Mouse (Mus musculus) limb, embryonic 12.5 days (tissue): Measurements from ENCODE around the gene Cyp3a25. TPM values are rescaled to one million over a fixed set of nuclear protein-coding genes. Genes with fewer than 3 reads are reported as not detected.
"Not testable (repeated sequence)": the region's sequence is repeated elsewhere in the genome, so short reads cannot be mapped to it uniquely, and the experiment has no call there.

Source experiments
- ATAC-seq: fragments of 200-750 bp; cut with Nextera tagmentation; 2 replicates; pipeline ENCODE4 v1.8.0; 2017; ENCODE audit warnings: low read depth, moderate TSS enrichment; ENCODE audit not compliant: insufficient number of reproducible peaks, insufficient read depth, low FRiP score, low TSS enrichment
- H3K27ac ChIP-seq: fragments of 300-500 bp; sonication (generic); 2 replicates; pipeline ENCODE4 v1.5.1; 2016; ENCODE audit warnings: mild to moderate bottlenecking, moderate library complexity
- H3K27me3 ChIP-seq: fragments of 300-500 bp; sonication (generic); 2 replicates; pipeline ENCODE4 v1.6.1; 2016; ENCODE audit warnings: mild to moderate bottlenecking, moderate library complexity
- H3K36me3 ChIP-seq: fragments of 300-500 bp; sonication (generic); 2 replicates; pipeline ENCODE4 v1.6.1; 2016; ENCODE audit warnings: mild to moderate bottlenecking, moderate library complexity
- H3K4me1 ChIP-seq: fragments of 300-500 bp; sonication (generic); replicated peaks from 2 replicates; pipeline ENCODE4 v1.6.1; 2016
- H3K4me2 ChIP-seq: fragments of 300-500 bp; sonication (generic); 2 replicates; pipeline ENCODE4 v1.6.1; 2016; ENCODE audit warnings: mild to moderate bottlenecking, moderate library complexity
- H3K4me3 ChIP-seq: fragments of 300-500 bp; sonication (generic); replicated peaks from 2 replicates; pipeline ENCODE4 v1.5.1; 2016; ENCODE audit warnings: mild to moderate bottlenecking
- H3K9ac ChIP-seq: fragments of 300-500 bp; sonication (generic); replicated peaks from 2 replicates; pipeline ENCODE4 v1.6.1; 2016; ENCODE audit warnings: mild to moderate bottlenecking, moderate library complexity
- H3K9me3 ChIP-seq: fragments of 300-500 bp; sonication (generic); 2 replicates; pipeline ENCODE4 v1.6.1; 2016; ENCODE audit warnings: mild to moderate bottlenecking, moderate library complexity
- WGBS: fragments of 180-500 bp; shearing (Covaris S2); methylation state at CpG from one replicate; pipeline ENCODE4 v1.1.7; 2016; 5-methylcytosine and 5-hydroxymethylcytosine counted together
- polyA plus RNA-seq: library from polyadenylated mRNA; unstranded; fragments of >200 nt; fragmentation: Nextera tagmentation; extraction: Ambion mirVana; gene quantifications from 2 replicates; pipeline ENCODE4 v1.2.1, GENCODE M21; 2016

The Cyp3a25 gene
- polyA plus RNA-seq = not detected in 2 replicates

DNA sequence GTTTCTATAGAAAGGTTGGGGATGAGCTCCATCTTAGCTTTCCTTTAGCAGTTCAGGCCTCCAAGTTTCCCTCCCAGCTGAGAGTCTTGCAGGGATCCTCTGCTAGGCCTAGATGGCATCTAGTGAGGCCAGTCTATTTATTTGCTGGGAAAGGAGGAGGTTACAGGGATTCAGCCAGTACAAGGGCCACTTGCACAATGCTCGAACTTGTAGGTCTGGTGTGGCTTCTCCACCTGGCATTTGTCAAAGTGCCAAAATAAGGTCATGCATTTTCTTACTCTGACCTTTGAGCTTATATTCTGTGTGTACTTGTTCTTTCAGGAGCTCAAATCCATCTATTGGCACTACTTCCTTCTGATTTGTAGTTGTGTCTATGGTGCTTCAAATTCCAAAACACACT, at the start of gene Cyp3a25:
Gene Cyp3a25, minus strand, starts transcription at position 110 of the 400 bp plus-strand sequence.
- WGBS = 72% methylated on average over 1 of the region's 1 CpGs
- H3K9me3 ChIP-seq = peaks cover 49% of the 10 kb centered on the region

GRCm38 (mm10) chr5:146021136-146021535, 11.7 kb upstream of the Cyp3a25 start:
- no peak overlapping the region for H3K27ac ChIP-seq
- H3K4me1 ChIP-seq = no peaks in the 10 kb centered on the region
- H3K36me3 ChIP-seq = no peaks in the 10 kb centered on the region
- H3K4me2 ChIP-seq = no peak overlapping the region
- H3K9me3 ChIP-seq = peaks cover 51% of the 10 kb centered on the region
- H3K27me3 ChIP-seq = no peaks in the 10 kb centered on the region
- WGBS = 55% methylated on average over 4 of the region's 4 CpGs
- H3K9ac ChIP-seq = no peak overlapping the region
- no peak overlapping the region for H3K4me3 ChIP-seq
- no peak for ATAC-seq

More for the DNA sequence above, at the start of gene Cyp3a25:
- H3K4me2 ChIP-seq, H3K4me1 ChIP-seq, H3K27me3 ChIP-seq, H3K27ac ChIP-seq, H3K9ac ChIP-seq, H3K36me3 ChIP-seq, ATAC-seq, H3K4me3 ChIP-seq: not testable (repeated sequence)

GRCm38 (mm10) chr5:146018275-146018674, 8.9 kb upstream of the Cyp3a25 start:
- Histone ChIP-seq H3K4me1 (no peaks in the 10 kb centered on the region), H3K4me3 (no peak overlapping the region), H3K27me3 (no peaks in the 10 kb centered on the region), H3K4me2 (no peak overlapping the region), H3K36me3 (no peaks in the 10 kb centered on the region), H3K27ac (no peak overlapping the region), H3K9me3 (peaks cover 63% of the 10 kb centered on the region), H3K9ac (no peak overlapping the region)
- ATAC-seq = no peak
- WGBS = 77% methylated on average over 5 of the region's 5 CpGs

- Histone ChIP-seq H3K9me3 (peaks cover 54% of the 10 kb centered on the region), H3K4me1 (no peaks in the 10 kb centered on the region), H3K4me2 (no peak overlapping the region), H3K36me3 (no peaks in the 10 kb centered on the region), H3K4me3 (no peak overlapping the region), H3K27ac (no peak overlapping the region), H3K9ac (no peak overlapping the region), H3K27me3 (no peaks in the 10 kb centered on the region)
- no peak for ATAC-seq
- WGBS = 72% methylated on average over 1 of the region's 1 CpGs
Observed at GRCm38 (mm10) chr5:146011251-146011650, 1.8 kb upstream of the Cyp3a25 start.

GRCm38 (mm10) chr5:145967080-145967479, 42.3 kb downstream of the Cyp3a25 start:
- no peak overlapping the region for H3K9ac ChIP-seq
- no peak overlapping the region for H3K4me2 ChIP-seq
- no peaks in the 10 kb centered on the region for H3K27me3 ChIP-seq
- no peaks in the 10 kb centered on the region for H3K4me1 ChIP-seq
- ATAC-seq = no peak
- H3K27ac ChIP-seq = no peak overlapping the region
- H3K9me3 ChIP-seq = peaks cover 50% of the 10 kb centered on the region
- H3K4me3 ChIP-seq = no peak overlapping the region
- no peaks in the 10 kb centered on the region for H3K36me3 ChIP-seq

Other genes with a start within 250 kb of the Cyp3a25 start
- not detected in 2 replicates for gene Cyp3a44, start 203.7 kb downstream of the Cyp3a25 start, polyA plus RNA-seq
- not detected in 2 replicates for gene Cyp3a11, start 129.7 kb downstream of the Cyp3a25 start, polyA plus RNA-seq
- gene Cyp3a59, start 69.6 kb upstream of the Cyp3a25 start, polyA plus RNA-seq = not detected in 2 replicates
- gene Gm5565, start 150.9 kb upstream of the Cyp3a25 start, polyA plus RNA-seq = not detected in 2 replicates
- not detected in 2 replicates for gene Gm6309, start 161.1 kb upstream of the Cyp3a25 start, polyA plus RNA-seq
- not detected in 2 replicates for gene 1700001J03Rik, start 175.7 kb upstream of the Cyp3a25 start, polyA plus RNA-seq
- 29.4 and 29.9 TPM in 2 replicates for gene Rnf6, start 211.9 kb upstream of the Cyp3a25 start, polyA plus RNA-seq
- 30.1 and 31.3 TPM in 2 replicates for gene Cdk8, start 221.6 kb upstream of the Cyp3a25 start, polyA plus RNA-seq